Mouse (Mus musculus) E14TG2a.4 (cell line): ENCODE data around the gene Stra6l.

Experiments
- CTCF ChIP-seq: conservative IDR thresholded peaks from 2 replicates; pipeline ENCODE4 v1.5.1; 2014; ENCODE audit warnings: low read length
- NANOG ChIP-seq: IDR thresholded peaks from 2 replicates; pipeline ENCODE4 v1.6.1; 2014; ENCODE audit warnings: borderline replicate concordance, low read length, mixed read lengths

DNA sequence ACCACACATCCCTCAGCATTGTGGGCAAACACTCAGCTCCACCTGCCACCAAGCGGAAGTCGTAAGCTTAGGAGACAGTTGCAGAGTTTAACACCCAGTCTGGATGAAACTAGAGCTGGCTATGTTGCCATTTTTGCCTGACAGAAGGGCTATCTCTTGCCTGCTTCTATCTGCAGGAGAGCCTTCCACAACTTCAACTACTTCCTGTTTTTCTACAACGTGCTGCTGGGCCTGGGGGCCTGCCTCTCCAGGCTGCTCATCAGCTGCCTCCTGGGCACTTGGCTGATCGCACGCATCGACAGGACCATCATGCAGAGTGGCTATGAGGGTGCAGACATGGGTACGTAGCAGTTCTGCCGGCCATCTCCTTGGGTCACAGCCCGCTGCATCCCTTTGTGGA, 34.1 kb downstream of the Stra6l start:
- no peak for TF ChIP-seq CTCF
- TF ChIP-seq NANOG, result no peak
